Mouse (Mus musculus): ENCODE measurements around the gene Mis18bp1.

GRCm38 (mm10) chr12:65216404-65216840 lies 44.0 kb upstream of the Mis18bp1 start:
- no peak for TF ChIP-seq CTCF (IDR thresholded peaks at IDR 0.05; ENCODE audit: low read depth, low read length)
- no peak for TF ChIP-seq POLR2A (IDR thresholded peaks at IDR 0.05; ENCODE audit: insufficient read depth, low read length)
- no peak for TF ChIP-seq EP300 (IDR thresholded peaks at IDR 0.05; ENCODE audit: insufficient read depth, low read depth, low read length)
